Mouse (Mus musculus) olfactory bulb, adult 2 months (tissue): ENCODE measurements around the gene Calca.

ENCODE experiments used
- CTCF ChIP-seq: fragments of 200-500 bp; IDR thresholded peaks from 2 replicates; pipeline ENCODE4 v1.5.1; 2012; ENCODE audit warnings: low read depth, mild to moderate bottlenecking, low read length, moderate library complexity; ENCODE audit not compliant: insufficient read depth
- POLR2A ChIP-seq: fragments of 200-500 bp; IDR thresholded peaks from 2 replicates; pipeline ENCODE4 v1.6.1; 2012; ENCODE audit warnings: mild to moderate bottlenecking, low read depth, low read length, moderate library complexity; ENCODE audit not compliant: insufficient read depth

- TF ChIP-seq POLR2A (no peak), CTCF (no peak)
These were observed 13.6 kb upstream of the Calca start for GRCm38 (mm10) chr7:114649730-114650129.
